Mouse (Mus musculus) embryo, embryonic 10.5 days (tissue): Measurements from ENCODE around the gene Cdc42ep4.

ENCODE experiments used
- DNase-seq: peaks from one replicate; pipeline ENCODE4 v3.0.0-alpha.2; 2015; ENCODE audit warnings: low spot score

Cdc42ep4 gene

GRCm38 (mm10) chr11:113777878-113778464 is 26.3 kb upstream of the Cdc42ep4 start:
- no peak for DNase-seq

- DNase-seq, result no peak
These were observed 25.3 kb upstream of the Cdc42ep4 start for GRCm38 (mm10) chr11:113776851-113777511.

- no peak for DNase-seq
These were observed 23.1 kb upstream of the Cdc42ep4 start for GRCm38 (mm10) chr11:113774773-113775172.

GRCm38 (mm10) chr11:113773191-113773590 is 21.5 kb upstream of the Cdc42ep4 start:
- DNase-seq, result no peak

- no peak for DNase-seq
These were observed 19.5 kb upstream of the Cdc42ep4 start for GRCm38 (mm10) chr11:113771187-113771586.

- DNase-seq, result no peak
These were observed 16.7 kb upstream of the Cdc42ep4 start for GRCm38 (mm10) chr11:113768356-113768755.

- no peak for DNase-seq
These were observed 15.6 kb upstream of the Cdc42ep4 start for GRCm38 (mm10) chr11:113767285-113767684.

GRCm38 (mm10) chr11:113766284-113766985 is 14.8 kb upstream of the Cdc42ep4 start:
- DNase-seq, result no peak

GRCm38 (mm10) chr11:113764132-113764849 is 12.6 kb upstream of the Cdc42ep4 start:
- no peak for DNase-seq

- DNase-seq, result no peak
These were observed 11.8 kb upstream of the Cdc42ep4 start for GRCm38 (mm10) chr11:113763449-113763848.

GRCm38 (mm10) chr11:113762136-113762797 is 10.6 kb upstream of the Cdc42ep4 start:
- no peak for DNase-seq

GRCm38 (mm10) chr11:113761646-113762045 is 10.0 kb upstream of the Cdc42ep4 start:
- no peak for DNase-seq

- DNase-seq, result no peak
These were observed 8.8 kb upstream of the Cdc42ep4 start for GRCm38 (mm10) chr11:113760476-113760875.

GRCm38 (mm10) chr11:113758851-113759250 is 7.2 kb upstream of the Cdc42ep4 start:
- DNase-seq, result no peak

- no peak for DNase-seq
These were observed 4.9 kb upstream of the Cdc42ep4 start for GRCm38 (mm10) chr11:113756578-113756977.

GRCm38 (mm10) chr11:113755878-113756277 is 4.2 kb upstream of the Cdc42ep4 start:
- DNase-seq, result no peak

GRCm38 (mm10) chr11:113754845-113755244 is 3.2 kb upstream of the Cdc42ep4 start:
- DNase-seq, result no peak

- no peak for DNase-seq
These were observed 1.2 kb upstream of the Cdc42ep4 start for GRCm38 (mm10) chr11:113752685-113753430.

- peak; percentile 51 for DNase-seq
These were observed 529 bp upstream of the Cdc42ep4 start for GRCm38 (mm10) chr11:113752158-113752661.

GRCm38 (mm10) chr11:113750571-113751483 is 854 bp downstream of the Cdc42ep4 start:
- DNase-seq, result peak; percentile 87
